Mouse (Mus musculus): Measurements from ENCODE around the gene Stip1. TPM values are rescaled to one million over a fixed set of nuclear protein-coding genes. Genes with fewer than 3 reads are reported as not detected.
"Not testable (repeated sequence)": the region's sequence is repeated elsewhere in the genome, so short reads cannot be mapped to it uniquely, and the experiment has no call there.

The Stip1 gene
- total RNA-seq, 2 experiments from 2014 or later, result 115 to 117 TPM

- no peak for DNase-seq (ENCODE audit: low spot score in 2 of 2)
Measured at GRCm38 (mm10) chr19:7066034-7066827, 26.5 kb upstream of the Stip1 start.

GRCm38 (mm10) chr19:7064571-7064970, 24.8 kb upstream of the Stip1 start:
- DNase-seq (ENCODE audit: low spot score in 2 of 2), result peak; percentile 67 to 72

GRCm38 (mm10) chr19:7062916-7063315, 23.1 kb upstream of the Stip1 start:
- no peak for DNase-seq (ENCODE audit: low spot score in 2 of 2)

- DNase-seq (ENCODE audit: low spot score in 2 of 2), result no peak
Measured at GRCm38 (mm10) chr19:7062110-7062509, 22.3 kb upstream of the Stip1 start.

- DNase-seq (ENCODE audit: low spot score in 2 of 2), result no peak
Measured at GRCm38 (mm10) chr19:7058541-7058940, 18.8 kb upstream of the Stip1 start.

- DNase-seq (ENCODE audit: low spot score in 2 of 2), result peak; percentile 58 to 74
Measured at GRCm38 (mm10) chr19:7057722-7058207, 18.0 kb upstream of the Stip1 start.

- DNase-seq (ENCODE audit: low spot score in 2 of 2), result peak; percentile 44 to 57
Measured at GRCm38 (mm10) chr19:7057126-7057721, 17.5 kb upstream of the Stip1 start.

GRCm38 (mm10) chr19:7056248-7057087, 16.7 kb upstream of the Stip1 start, which contains the start of gene Macrod1:
Gene Macrod1, plus strand, starts transcription at chr19:7056810.
- DNase-seq (ENCODE audit: low spot score in 2 of 2), result peak; percentile 47 to 52

- DNase-seq (ENCODE audit: low spot score in 2 of 2), result no peak
Measured at GRCm38 (mm10) chr19:7055173-7055572, 15.4 kb upstream of the Stip1 start.

- DNase-seq (ENCODE audit: low spot score in 2 of 2), result no peak
Measured at GRCm38 (mm10) chr19:7054772-7055171, 15.0 kb upstream of the Stip1 start.

GRCm38 (mm10) chr19:7053382-7053781, 13.6 kb upstream of the Stip1 start:
- not testable (repeated sequence) for DNase-seq (ENCODE audit: low spot score in 2 of 2)

- DNase-seq (ENCODE audit: low spot score in 2 of 2), result no peak
Measured at GRCm38 (mm10) chr19:7044706-7045105, 4.9 kb upstream of the Stip1 start.

- no peak for DNase-seq (ENCODE audit: low spot score in 2 of 2)
Measured at GRCm38 (mm10) chr19:7044279-7044678, 4.5 kb upstream of the Stip1 start.

- no peak for DNase-seq (ENCODE audit: low spot score in 2 of 2)
Measured at GRCm38 (mm10) chr19:7041171-7041570, 1.4 kb upstream of the Stip1 start.

- peak in 1 of 2 experiments; percentile 22 for DNase-seq (ENCODE audit: low spot score in 2 of 2)
Measured at GRCm38 (mm10) chr19:7040637-7041130, 917 bp upstream of the Stip1 start.

- peak in 1 of 2 experiments; percentile 39 for DNase-seq (ENCODE audit: low spot score in 2 of 2)
Measured at GRCm38 (mm10) chr19:7039088-7039720, 563 bp downstream of the Stip1 start.

- no peak for DNase-seq (ENCODE audit: low spot score in 2 of 2)
Measured at GRCm38 (mm10) chr19:7034006-7034405, 5.8 kb downstream of the Stip1 start.

- DNase-seq (ENCODE audit: low spot score in 2 of 2), result no peak
Measured at GRCm38 (mm10) chr19:7029531-7029930, 10.2 kb downstream of the Stip1 start.

- DNase-seq (ENCODE audit: low spot score in 2 of 2), result no peak
Measured at GRCm38 (mm10) chr19:7020224-7020641, 19.5 kb downstream of the Stip1 start.

GRCm38 (mm10) chr19:7019191-7019590, 20.6 kb downstream of the Stip1 start, which contains the start of gene Fermt3:
Gene Fermt3, minus strand, starts transcription at chr19:7019469.
- no peak for DNase-seq (ENCODE audit: low spot score in 2 of 2)

- no peak for DNase-seq (ENCODE audit: low spot score in 2 of 2)
Measured at GRCm38 (mm10) chr19:7018546-7018945, 21.2 kb downstream of the Stip1 start.
